Mouse (Mus musculus) neural tube, embryonic 12.5 days (tissue): ENCODE results near the gene Slc35b1. TPM values are rescaled to one million over a fixed set of nuclear protein-coding genes. Genes with fewer than 3 reads are reported as not detected.

Source experiments
- ATAC-seq: fragments of 200-750 bp; cut with Nextera tagmentation; 2 replicates; pipeline ENCODE4 v1.8.0; 2017; ENCODE audit warnings: low read depth, mild to moderate bottlenecking, moderate TSS enrichment, moderate library complexity; ENCODE audit not compliant: low FRiP score
- H3K27ac ChIP-seq: fragments of 300-500 bp; sonication (generic); 2 replicates; pipeline ENCODE4 v1.5.1; 2016
- H3K27me3 ChIP-seq: fragments of 300-500 bp; sonication (generic); replicated peaks from 2 replicates; pipeline ENCODE4 v1.6.1; 2016; ENCODE audit warnings: mild to moderate bottlenecking
- H3K36me3 ChIP-seq: fragments of 300-500 bp; sonication (generic); 2 replicates; pipeline ENCODE4 v1.6.1; 2016; ENCODE audit warnings: mild to moderate bottlenecking
- H3K4me1 ChIP-seq: fragments of 300-500 bp; sonication (generic); 2 replicates; pipeline ENCODE4 v1.6.1; 2016
- H3K4me2 ChIP-seq: fragments of 300-500 bp; sonication (generic); replicated peaks from 2 replicates; pipeline ENCODE4 v1.6.1; 2016; ENCODE audit warnings: mild to moderate bottlenecking
- H3K4me3 ChIP-seq: fragments of 300-500 bp; sonication (generic); 2 replicates; pipeline ENCODE4 v1.5.1; 2016
- H3K9ac ChIP-seq: fragments of 300-500 bp; sonication (generic); 2 replicates; pipeline ENCODE4 v1.6.1; 2016; ENCODE audit warnings: mild to moderate bottlenecking
- H3K9me3 ChIP-seq: fragments of 300-500 bp; sonication (generic); 2 replicates; pipeline ENCODE4 v1.6.1; 2016; ENCODE audit warnings: mild to moderate bottlenecking
- WGBS: fragments of 180-500 bp; shearing (Covaris S2); methylation state at CpG from one replicate; pipeline ENCODE4 v1.1.7; 2016; 5-methylcytosine and 5-hydroxymethylcytosine counted together
- polyA plus RNA-seq: library from polyadenylated mRNA; unstranded; fragments of >200 nt; fragmentation: Nextera tagmentation; extraction: Ambion mirVana; gene quantifications from 2 replicates; pipeline ENCODE4 v1.2.1, GENCODE M21; 2016

Gene Slc35b1
- polyA plus RNA-seq, 1 experiment from 2014 or later = 127 TPM

- Histone ChIP-seq H3K4me1 (peaks cover 10% of the 10 kb centered on the region), H3K9ac (no peak overlapping the region), H3K4me3 (no peak overlapping the region), H3K4me2 (no peak overlapping the region), H3K27ac (no peak overlapping the region), H3K36me3 (0 out of 2 replicates have a peak, but pooled peaks cover 4% of the 10 kb centered on the region), H3K9me3 (no peaks in the 10 kb centered on the region), H3K27me3 (no peaks in the 10 kb centered on the region)
- no peak for ATAC-seq
- WGBS = 90% methylated on average over 5 of the region's 5 CpGs
Measured at GRCm38 (mm10) chr11:95417341-95417740, 32.8 kb downstream of the Slc35b1 start.

- H3K9ac ChIP-seq = no peak overlapping the region
- peaks cover 4% of the 10 kb centered on the region; the same call in 1 of the 2 replicates for H3K4me1 ChIP-seq
- WGBS = 87% methylated on average over 2 of the region's 2 CpGs
- no peak overlapping the region for H3K27ac ChIP-seq
- H3K27me3 ChIP-seq = no peaks in the 10 kb centered on the region
- ATAC-seq = no peak
- no peak overlapping the region for H3K4me2 ChIP-seq
- H3K4me3 ChIP-seq = no peak overlapping the region
- no peaks in the 10 kb centered on the region for H3K9me3 ChIP-seq
- H3K36me3 ChIP-seq = 0 out of 2 replicates have a peak, but pooled peaks cover 4% of the 10 kb centered on the region
Measured at GRCm38 (mm10) chr11:95420880-95421435, 36.5 kb downstream of the Slc35b1 start.

- WGBS = 89% methylated on average over 3 of the region's 3 CpGs
- Histone ChIP-seq H3K4me3 (no peak overlapping the region), H3K27ac (no peak overlapping the region), H3K9me3 (no peaks in the 10 kb centered on the region), H3K4me2 (no peak overlapping the region), H3K27me3 (no peaks in the 10 kb centered on the region), H3K9ac (no peak overlapping the region), H3K4me1 (no peaks in the 10 kb centered on the region), H3K36me3 (0 out of 2 replicates have a peak, but pooled peaks cover 4% of the 10 kb centered on the region)
- ATAC-seq = no peak
Measured at GRCm38 (mm10) chr11:95423505-95423904, 39.0 kb downstream of the Slc35b1 start.

GRCm38 (mm10) chr11:95431344-95431743 is 46.9 kb downstream of the Slc35b1 start:
- no peaks in the 10 kb centered on the region for H3K9me3 ChIP-seq
- no peak overlapping the region for H3K27ac ChIP-seq
- no peak overlapping the region for H3K4me3 ChIP-seq
- no peak for ATAC-seq
- no peak overlapping the region for H3K4me2 ChIP-seq
- no peaks in the 10 kb centered on the region for H3K27me3 ChIP-seq
- no peak overlapping the region for H3K9ac ChIP-seq
- 87% methylated on average over 2 of the region's 2 CpGs for WGBS
- no peaks in the 10 kb centered on the region for H3K4me1 ChIP-seq
- H3K36me3 ChIP-seq = peaks cover 3% of the 10 kb centered on the region; the same call in 1 of the 2 replicates

- H3K27ac ChIP-seq = no peak overlapping the region
- H3K27me3 ChIP-seq = no peaks in the 10 kb centered on the region
- no peak overlapping the region for H3K4me2 ChIP-seq
- ATAC-seq = no peak
- H3K4me3 ChIP-seq = no peak overlapping the region
- H3K9ac ChIP-seq = no peak overlapping the region
- no peaks in the 10 kb centered on the region for H3K9me3 ChIP-seq
- 92% methylated on average over 2 of the region's 2 CpGs for WGBS
- peaks cover 3% of the 10 kb centered on the region; the same call in 1 of the 2 replicates for H3K36me3 ChIP-seq
- no peaks in the 10 kb centered on the region for H3K4me1 ChIP-seq
Measured at GRCm38 (mm10) chr11:95432194-95432593, 47.7 kb downstream of the Slc35b1 start.

Other genes starting within 250 kb of the Slc35b1 start
- 0.10 and 0.22 TPM in 2 replicates for gene Dlx4, start 238.4 kb upstream of the Slc35b1 start, polyA plus RNA-seq
- 0.15 TPM in 1 of 2 replicates, not detected in the other for gene Tac4, start 123.2 kb upstream of the Slc35b1 start, polyA plus RNA-seq
- 69.8 and 72.4 TPM in 2 replicates for gene Kat7, start 74.4 kb upstream of the Slc35b1 start, polyA plus RNA-seq
- 8.7 and 9.4 TPM in 2 replicates for gene Fam117a, start 47.7 kb upstream of the Slc35b1 start, polyA plus RNA-seq
- gene Spop, start 29.4 kb downstream of the Slc35b1 start, polyA plus RNA-seq = 202 and 207 TPM in 2 replicates
- gene Nxph3, start 129.9 kb downstream of the Slc35b1 start, polyA plus RNA-seq = 0.49 and 0.55 TPM in 2 replicates
- gene Ngfr, start 203.0 kb downstream of the Slc35b1 start, polyA plus RNA-seq = 106 and 125 TPM in 2 replicates